In genomic region chr11:11855685-11856131, GRCm38 (mm10) we compare ENCODE assay signal across 10 mouse cellular contexts. TPM values are rescaled to one million over a fixed set of nuclear protein-coding genes. Genes with fewer than 3 reads are reported as not detected.
DNase-seq lines count a peak whose midpoint lies in the region; ATAC-seq lines count a peak whose summit lies in the region.
"Had no signal": no experiment of that assay in that cellular context is flagged by ENCODE, and none has a peak within 500 bp of the region (broad histone marks: within the 10 kb centered on the region; RNA-seq: fewer than 3 reads in every experiment).

No protein-coding gene starts in this region.

- H3K4me3 ChIP-seq in heart, embryonic 14.5 days (ENCODE audit: control insufficient read depth in 1 of 2, insufficient read depth in 1 of 2, low read depth in 1 of 2, low read length in 2 of 2), result no peak overlapping the region
- no peak overlapping the region for H3K4me3 ChIP-seq in limb, embryonic 12.5 days (replicated peaks)

- no peak for ATAC-seq in heart, embryonic 14.5 days (ENCODE audit: insufficient number of reproducible peaks, insufficient read depth, low FRiP score, low read depth)
- no peak for ATAC-seq in limb, embryonic 12.5 days (ENCODE audit: insufficient number of reproducible peaks, insufficient read depth, low FRiP score, low TSS enrichment, low read depth)

- peak overlapping the region; percentile 20; a peak in 3 of 4 replicates for H3K27ac ChIP-seq in heart, embryonic 14.5 days (replicated peaks in 1 of 2; ENCODE audit: control insufficient read depth in 1 of 2, insufficient read depth in 1 of 2, low read depth in 2 of 2, low read length in 2 of 2)
- peak overlapping the region; percentile 93 for H3K27ac ChIP-seq in limb, embryonic 12.5 days

- 72% methylated on average over 11 of the region's 11 CpGs for WGBS in heart, embryonic 14.5 days
- whole genome bisulfite sequencing in limb, embryonic 12.5 days, result 35% methylated on average over 11 of the region's 11 CpGs

- no peak for DNase-seq in heart, adult 9 months (ENCODE audit: low spot score in 2 of 2)
- DNase-seq in right cerebral cortex, postnatal 4 days, result peak; percentile 37
- DNase-seq in right cerebral cortex, postnatal 25 days, result no peak
- no peak for DNase-seq in ovary, postnatal 10 days (ENCODE audit: low spot score)
- no peak for DNase-seq in yolk sac, embryonic 10.5 days (ENCODE audit: low spot score)
- DNase-seq in thymus, adult 18-20 months, result no peak
- DNase-seq: cerebellum, adult 8-10 months; kidney, adult 8-10 months had no signal

- no peaks in the 10 kb centered on the region for H3K27me3 ChIP-seq in heart, embryonic 14.5 days (ENCODE audit: control insufficient read depth, insufficient read depth, low read length)
- no peaks in the 10 kb centered on the region for H3K27me3 ChIP-seq in limb, embryonic 12.5 days

- H3K4me1 ChIP-seq in heart, embryonic 14.5 days (ENCODE audit: control insufficient read depth in 2 of 2, insufficient read depth in 2 of 2, low read length in 2 of 2), result peaks cover 12 to 13% of the 10 kb centered on the region in 2 experiments
- peaks cover 24% of the 10 kb centered on the region for H3K4me1 ChIP-seq in limb, embryonic 12.5 days (replicated peaks)

- no peak overlapping the region for H3K4me2 ChIP-seq in heart, embryonic 14.5 days (ENCODE audit: low read length)
- H3K4me2 ChIP-seq in limb, embryonic 12.5 days, result peak overlapping the region; percentile 8; the same call in 1 of the 2 replicates

- H3K9me3 ChIP-seq in heart, embryonic 14.5 days (ENCODE audit: control insufficient read depth, low read length), result peaks cover 5% of the 10 kb centered on the region; the same call in 1 of the 2 replicates
- H3K9me3 ChIP-seq in limb, embryonic 12.5 days, result 0 out of 2 replicates have a peak, but pooled peaks cover 5% of the 10 kb centered on the region

- no peaks in the 10 kb centered on the region for H3K36me3 ChIP-seq in heart, embryonic 14.5 days (ENCODE audit: control insufficient read depth, insufficient read depth, low read length)
- no peaks in the 10 kb centered on the region for H3K36me3 ChIP-seq in limb, embryonic 12.5 days

- no peak overlapping the region; the same call in 1 of the 2 replicates for H3K9ac ChIP-seq in heart, embryonic 14.5 days (ENCODE audit: low read length)
- H3K9ac ChIP-seq in limb, embryonic 12.5 days (replicated peaks), result no peak overlapping the region

RNA-seq across cellular contexts. Expression of gene Ddc, which starts 42.2 kb away (rescaled TPM):
- 114 and 117 TPM in 2 replicates for polyA plus RNA-seq in heart, embryonic 14.5 days (2014; fragmentation: Nextera tagmentation; extraction: Ambion mirVana)
- 11.9 and 13.0 TPM in 2 replicates for polyA plus RNA-seq in limb, embryonic 12.5 days (2016; fragmentation: Nextera tagmentation; extraction: Ambion mirVana)

RNA-seq across cellular contexts. Expression of gene Fignl1, which starts 46.9 kb away (rescaled TPM):
- 49.6 and 53.8 TPM in 2 replicates for polyA plus RNA-seq in heart, embryonic 14.5 days (2014; fragmentation: Nextera tagmentation; extraction: Ambion mirVana)
- polyA plus RNA-seq in limb, embryonic 12.5 days (2016; fragmentation: Nextera tagmentation; extraction: Ambion mirVana), result 74.5 and 78.1 TPM in 2 replicates
